Comparison of ENCODE assay signal across 11 mouse cellular contexts in the genomic region with DNA sequence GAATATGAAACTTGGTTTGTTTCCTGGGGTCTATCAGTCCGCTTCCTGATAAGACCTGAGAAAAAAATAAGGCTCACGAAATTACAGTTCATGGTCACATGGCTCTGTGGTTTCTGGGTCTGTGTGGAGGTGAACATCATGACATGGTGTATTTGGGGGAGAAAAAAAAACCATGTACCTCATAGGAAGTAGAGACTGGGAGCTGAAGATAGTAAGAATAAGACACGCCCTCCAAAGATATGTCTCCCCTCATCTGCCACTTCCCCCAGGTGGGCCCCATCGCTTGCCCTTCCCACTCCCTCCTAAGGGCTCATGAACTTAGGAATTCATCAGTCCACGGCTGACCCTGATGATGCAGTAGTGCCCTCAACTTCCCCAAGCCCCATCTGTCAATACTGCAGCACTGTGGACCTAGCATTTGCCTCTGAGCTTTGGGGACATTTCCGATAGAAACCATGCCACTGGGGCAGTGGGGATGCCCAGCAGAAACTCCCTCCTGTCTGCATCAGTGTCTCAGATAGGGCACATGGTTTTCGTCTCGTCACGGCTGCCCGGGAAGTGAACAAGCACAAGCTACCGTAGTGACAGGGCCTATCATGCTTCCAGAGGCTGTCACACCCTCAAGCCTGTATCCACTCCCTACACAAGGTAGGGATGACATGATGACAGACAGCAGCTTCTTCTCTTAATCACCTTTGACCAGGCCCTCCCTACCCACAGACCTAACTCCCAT. TPM values are rescaled to one million over a fixed set of nuclear protein-coding genes. Genes with fewer than 3 reads are reported as not detected.
DNase-seq lines count a peak whose midpoint lies in the region; ATAC-seq and TF ChIP-seq lines count a peak whose summit lies in the region.
"Had no signal": no experiment of that assay in that cellular context is flagged by ENCODE, and none has a peak within 500 bp of the region (broad histone marks: within the 10 kb centered on the region; RNA-seq: fewer than 3 reads in every experiment).

No protein-coding gene starts in this region.

- DNase-seq in heart, postnatal 14 days, result no peak
- peak; percentile 29 to 34 for DNase-seq in spleen, postnatal 14 days (ENCODE audit: low spot score in 2 of 2)
- DNase-seq in spleen, adult 12 weeks (ENCODE audit: low spot score), result no peak
- no peak for DNase-seq in right cerebral cortex, postnatal 4 days
- DNase-seq in hindbrain, postnatal 0 days (ENCODE audit: low spot score), result no peak
- DNase-seq: cerebellum, adult 9-11 months; lung, postnatal 36 days had no signal

- no peak overlapping the region for H3K4me2 ChIP-seq in heart, embryonic 16.5 days (ENCODE audit: low read depth, low read length)
- H3K4me2 ChIP-seq in intestine, embryonic 16.5 days (ENCODE audit: low read depth, low read length), result no peak overlapping the region
- H3K4me2 ChIP-seq in stomach, embryonic 15.5 days, result no peak overlapping the region
- H3K4me2 ChIP-seq in hindbrain, postnatal 0 days (ENCODE audit: low read depth, low read length), result no peak overlapping the region

- H3K9ac ChIP-seq in heart, embryonic 16.5 days (ENCODE audit: low read length), result no peak overlapping the region
- no peak overlapping the region for H3K9ac ChIP-seq in intestine, embryonic 16.5 days (ENCODE audit: low read depth, low read length)
- no peak overlapping the region for H3K9ac ChIP-seq in stomach, embryonic 15.5 days
- H3K9ac ChIP-seq in hindbrain, postnatal 0 days (replicated peaks; ENCODE audit: low read length), result no peak overlapping the region

- no peak for TF ChIP-seq CTCF in hindbrain, postnatal 0 days (IDR thresholded peaks at IDR 0.05; ENCODE audit: low read depth)

- 44% methylated on average over 11 of the region's 11 CpGs for WGBS in heart, embryonic 16.5 days
- 69% methylated on average over 11 of the region's 11 CpGs for WGBS in intestine, embryonic 16.5 days
- WGBS in stomach, embryonic 15.5 days, result 70% methylated on average over 11 of the region's 11 CpGs
- WGBS in hindbrain, postnatal 0 days, result 83% methylated on average over 11 of the region's 11 CpGs

- no peak overlapping the region for H3K4me3 ChIP-seq in heart, embryonic 16.5 days (ENCODE audit: low read length)
- no peak overlapping the region for H3K4me3 ChIP-seq in intestine, embryonic 16.5 days (ENCODE audit: low read length)
- no peak overlapping the region for H3K4me3 ChIP-seq in stomach, embryonic 15.5 days (replicated peaks)
- no peak overlapping the region for H3K4me3 ChIP-seq in hindbrain, postnatal 0 days (ENCODE audit: low read length)

- intact Hi-C loops in heart, postnatal 14 days (cut with DNase I), result no loop called here

- H3K27ac ChIP-seq in heart, embryonic 16.5 days (ENCODE audit: low read length), result peak overlapping the region; percentile 69
- no peak overlapping the region for H3K27ac ChIP-seq in intestine, embryonic 16.5 days (ENCODE audit: low read length)
- no peak overlapping the region for H3K27ac ChIP-seq in stomach, embryonic 15.5 days
- H3K27ac ChIP-seq in hindbrain, postnatal 0 days, result no peak overlapping the region

- peaks cover 16% of the 10 kb centered on the region for H3K36me3 ChIP-seq in heart, embryonic 16.5 days (ENCODE audit: control insufficient read depth, insufficient read depth)
- H3K36me3 ChIP-seq in intestine, embryonic 16.5 days (ENCODE audit: control insufficient read depth, insufficient read depth, low read length), result no peaks in the 10 kb centered on the region; the same call in 1 of the 2 replicates
- no peaks in the 10 kb centered on the region for H3K36me3 ChIP-seq in stomach, embryonic 15.5 days
- H3K36me3 ChIP-seq in hindbrain, postnatal 0 days (ENCODE audit: insufficient read depth, low read length), result no peaks in the 10 kb centered on the region

- no peaks in the 10 kb centered on the region for H3K27me3 ChIP-seq in heart, embryonic 16.5 days (ENCODE audit: control insufficient read depth, insufficient read depth, low read length)
- H3K27me3 ChIP-seq in intestine, embryonic 16.5 days (replicated peaks; ENCODE audit: control insufficient read depth, insufficient read depth, low read length), result no peaks in the 10 kb centered on the region
- H3K27me3 ChIP-seq in stomach, embryonic 15.5 days (replicated peaks), result no peaks in the 10 kb centered on the region
- H3K27me3 ChIP-seq in hindbrain, postnatal 0 days (ENCODE audit: insufficient read depth, low read length), result no peaks in the 10 kb centered on the region
- H3K27me3 ChIP-seq: CH12.LX had no signal

- H3K4me1 ChIP-seq in heart, embryonic 16.5 days (ENCODE audit: control insufficient read depth, insufficient read depth, low read length), result peaks cover 71% of the 10 kb centered on the region
- peaks cover 12% of the 10 kb centered on the region for H3K4me1 ChIP-seq in intestine, embryonic 16.5 days (ENCODE audit: control insufficient read depth, insufficient read depth, low read length)
- peaks cover 13% of the 10 kb centered on the region for H3K4me1 ChIP-seq in stomach, embryonic 15.5 days
- no peaks in the 10 kb centered on the region for H3K4me1 ChIP-seq in hindbrain, postnatal 0 days (ENCODE audit: insufficient read depth, low read length)

- no peak for ATAC-seq in heart, embryonic 16.5 days (replicated peaks; ENCODE audit: extremely low read depth, insufficient read depth, low FRiP score)
- ATAC-seq in intestine, embryonic 16.5 days, result peak; percentile 76
- ATAC-seq in stomach, embryonic 15.5 days (ENCODE audit: insufficient read depth, low FRiP score, low read depth), result peak; percentile 89
- ATAC-seq in hindbrain, postnatal 0 days, result no peak

- no peaks in the 10 kb centered on the region for H3K9me3 ChIP-seq in heart, embryonic 16.5 days (replicated peaks; ENCODE audit: control insufficient read depth, low read length)
- no peaks in the 10 kb centered on the region for H3K9me3 ChIP-seq in intestine, embryonic 16.5 days (ENCODE audit: control insufficient read depth, low read length)
- H3K9me3 ChIP-seq in stomach, embryonic 15.5 days, result no peaks in the 10 kb centered on the region
- no peaks in the 10 kb centered on the region for H3K9me3 ChIP-seq in hindbrain, postnatal 0 days (ENCODE audit: low read length)

RNA-seq across cellular contexts. Expression of a gene that starts 20.2 kb away (rescaled TPM):
- 213 and 219 TPM in 2 replicates for polyA plus RNA-seq in heart, embryonic 16.5 days (2015; fragmentation: Nextera tagmentation; extraction: Ambion mirVana)
- total RNA-seq in heart, postnatal 14 days (2021), result 100 to 1,000 TPM; 166 to 175 TPM
- polyA plus RNA-seq in intestine, embryonic 16.5 days (2015; fragmentation: Nextera tagmentation; extraction: Ambion mirVana), result 24.4 and 31.1 TPM in 2 replicates
- polyA plus RNA-seq in stomach, embryonic 15.5 days (2015; fragmentation: Nextera tagmentation; extraction: Ambion mirVana), result 35.2 and 50.5 TPM in 2 replicates
- total RNA-seq in hindbrain, postnatal 0 days (2014; rRNA removed), result 21.7 and 27.9 TPM in 2 replicates
- 41.5 and 43.3 TPM in 2 replicates for polyA plus RNA-seq in hindbrain, postnatal 0 days (2015; fragmentation: Nextera tagmentation; extraction: Ambion mirVana)

Comparison
In these comparisons a context has a peak if more than half of its experiments do, and no peak if none do; other contexts are left out.
1. DNase-seq: peak in spleen, postnatal 14 days (2 of 2); none in heart, postnatal 14 days (0 of 2), spleen, adult 12 weeks (single experiment), right cerebral cortex, postnatal 4 days (single experiment) and hindbrain, postnatal 0 days (single experiment).
2. ATAC-seq: peak in intestine, embryonic 16.5 days (single experiment) and stomach, embryonic 15.5 days (single experiment); none in heart, embryonic 16.5 days (single experiment) and hindbrain, postnatal 0 days (single experiment).